Mouse (Mus musculus) skeletal muscle tissue, postnatal 0 days (tissue): ENCODE results near the gene Gm9944. TPM values are rescaled to one million over a fixed set of nuclear protein-coding genes. Genes with fewer than 3 reads are reported as not detected.

Source experiments
- polyA plus RNA-seq: library from polyadenylated mRNA; unstranded; fragments of >200 nt; fragmentation: Nextera tagmentation; extraction: Ambion mirVana; gene quantifications from 2 replicates; pipeline ENCODE4 v1.2.1, GENCODE M21; 2015

The Gm9944 gene
- polyA plus RNA-seq = not detected in 2 replicates

GRCm38 (mm10) chr4:144453217-144453616 is at the start of gene Gm9944:
Gm9944 (minus strand) TSS chr4:144453317.

GRCm38 (mm10) chr4:144463656-144464055 is 10.5 kb upstream of the Gm9944 start, which contains the start of gene Aadacl3:
Aadacl3 (minus strand) TSS chr4:144463756.

GRCm38 (mm10) chr4:144438672-144439071 is 14.4 kb downstream of the Gm9944 start, which contains the start of gene 1700012P22Rik:
1700012P22Rik (minus strand) TSS chr4:144438772.

GRCm38 (mm10) chr4:144408290-144408689 is 44.8 kb downstream of the Gm9944 start, which contains the start of gene Pramef12:
Pramef12 (minus strand) TSS chr4:144408464.

Other genes with a start within 250 kb of the Gm9944 start
- gene C87977, start 240.0 kb downstream of the Gm9944 start, polyA plus RNA-seq = not detected in 2 replicates
- not detected in 2 replicates for gene Pramel5, start 172.8 kb downstream of the Gm9944 start, polyA plus RNA-seq
- not detected in 2 replicates for gene Gm13128, start 123.1 kb downstream of the Gm9944 start, polyA plus RNA-seq
- not detected in 2 replicates for gene Gm13119, start 95.4 kb downstream of the Gm9944 start, polyA plus RNA-seq
- gene Pramef20, start 75.4 kb downstream of the Gm9944 start, polyA plus RNA-seq = not detected in 2 replicates
- gene Pramef12, start 44.9 kb downstream of the Gm9944 start, polyA plus RNA-seq = 0.06 TPM in 1 of 2 replicates, not detected in the other
- not detected in 2 replicates for gene 1700012P22Rik, start 14.5 kb downstream of the Gm9944 start, polyA plus RNA-seq
- not detected in 2 replicates for gene Aadacl3, start 10.4 kb upstream of the Gm9944 start, polyA plus RNA-seq
- not detected in 2 replicates for gene 9430007A20Rik, start 66.5 kb upstream of the Gm9944 start, polyA plus RNA-seq
- not detected in 2 replicates for gene Gm13124, start 111.8 kb upstream of the Gm9944 start, polyA plus RNA-seq
- gene Aadacl4, start 160.4 kb upstream of the Gm9944 start, polyA plus RNA-seq = not detected in 2 replicates
- not detected in 2 replicates for gene Gm436, start 233.1 kb upstream of the Gm9944 start, polyA plus RNA-seq